Comparison of ENCODE assay signal across 16 mouse cellular contexts in the genomic region with DNA sequence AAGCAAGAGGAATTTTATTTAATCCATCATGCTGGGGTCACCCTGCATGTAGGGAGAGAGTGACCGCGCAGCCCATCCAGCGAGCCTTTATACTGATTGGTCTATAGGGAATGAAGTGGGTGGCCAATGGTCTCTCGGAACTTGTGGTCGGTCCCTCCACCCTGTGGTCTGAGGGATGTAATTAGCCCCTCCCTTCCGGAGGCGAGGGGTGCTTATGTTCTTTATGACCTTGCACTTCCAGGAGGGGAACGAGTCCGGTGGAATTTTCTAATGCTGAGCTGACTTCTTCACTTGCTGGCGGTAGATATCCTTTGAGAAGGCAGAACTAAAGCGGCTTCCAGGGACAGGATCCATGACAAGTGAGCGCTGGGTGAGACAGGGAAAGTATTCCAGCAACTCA.
"Had no signal": no experiment of that assay in that cellular context is flagged by ENCODE, and none has a peak within 500 bp of the region (broad histone marks: within the 10 kb centered on the region; RNA-seq: fewer than 3 reads in every experiment).

No protein-coding gene starts in this region.

- H3K36me3 ChIP-seq: limb, embryonic 15.5 days; midbrain, embryonic 13.5 days had no signal

- H3K27ac ChIP-seq: limb, embryonic 15.5 days; liver, embryonic 14.5 days; macrophage; midbrain, embryonic 13.5 days; stomach, postnatal 0 days had no signal

- H3K4me3 ChIP-seq: limb, embryonic 15.5 days; midbrain, embryonic 13.5 days had no signal

- H3K27me3 ChIP-seq: limb, embryonic 15.5 days had no signal

- DNase-seq: kidney, adult 18-20 months; kidney, adult 9 months; kidney, postnatal 14 days; kidney, postnatal 4 days; layer of hippocampus, adult 9-11 months; liver, postnatal 0 days; lung, embryonic 14.5 days; thymus, postnatal 25 days had no signal

- H3K9ac ChIP-seq: limb, embryonic 15.5 days; liver, embryonic 14.5 days; liver, postnatal 0 days; lung, embryonic 14.5 days; midbrain, embryonic 13.5 days had no signal

- H3K4me2 ChIP-seq: limb, embryonic 15.5 days; liver, embryonic 11.5 days; lung, embryonic 14.5 days; midbrain, embryonic 13.5 days had no signal

- H3K9me3 ChIP-seq: limb, embryonic 15.5 days; midbrain, embryonic 13.5 days had no signal

- ATAC-seq: liver, postnatal 0 days; lung, postnatal 0 days; midbrain, embryonic 13.5 days; midbrain, embryonic 16.5 days had no signal
